Mouse (Mus musculus) Patski (cell line): ENCODE data around the gene Baat. TPM values are rescaled to one million over a fixed set of nuclear protein-coding genes. Genes with fewer than 3 reads are reported as not detected.

ENCODE experiments used
- ATAC-seq: fragments of 100-300 bp; one replicate; pipeline ENCODE4 v1.8.0; 2021
- CTCF ChIA-PET: fragments of 350-600 bp; sonication (Branson Sonifier 250); formaldehyde crosslinking; loops from one replicate; lab custom pipeline; 2022; ENCODE audit warnings: inconsistent platforms; lab: Charles Lee
- POLR2A ChIA-PET: fragments of 350-600 bp; sonication (Branson Sonifier 250); formaldehyde crosslinking; loops from one replicate; lab custom pipeline; 2022; ENCODE audit warnings: antibody characterized with exemption, inconsistent platforms; lab: Charles Lee
- DNase-seq: peaks from one replicate; pipeline ENCODE4 v3.0.0-alpha.2; 2011; ENCODE audit warnings: low read depth, low spot score
- H3K27me3 ChIP-seq: fragments of 371-371 bp; one replicate; pipeline ENCODE4 v1.5.1; 2021
- CTCF ChIP-seq: fragments of 100-300 bp; IDR thresholded peaks from one replicate; pipeline ENCODE4 v1.5.1; 2021
- in situ Hi-C: fragments of 300-500 bp; cut with MboI; formaldehyde crosslinking; loops from 3 replicates; pipeline ENCODE4 v1.11.1; 2018; ENCODE audit warnings: low pct_unique_long_range_greater_than_20kb, mixed read lengths
- polyA plus RNA-seq: library from polyadenylated mRNA; unstranded; gene quantifications from one replicate; pipeline ENCODE4 v1.2.3, GENCODE M21; 2021

Baat gene
- polyA plus RNA-seq: not detected

GRCm38 (mm10) chr4:49506386-49506785 is at the start of gene Baat:
Baat (minus strand) TSS chr4:49506557.
- POLR2A ChIA-PET: no interaction called here
- CTCF ChIA-PET: no interaction called here
- TF ChIP-seq CTCF: no peak
- H3K27me3 ChIP-seq: no peaks in the 10 kb centered on the region
- in situ Hi-C loops: no loop called here
- no peak for ATAC-seq
- no peak for DNase-seq

GRCm38 (mm10) chr4:49553380-49553779 is 47.0 kb upstream of the Baat start:
- no peak for DNase-seq
- POLR2A ChIA-PET: no interaction called here
- H3K27me3 ChIP-seq: peaks cover 3% of the 10 kb centered on the region
- ATAC-seq: no peak
- in situ Hi-C loops: no loop called here
- CTCF ChIA-PET: interaction anchor here (1.0 to 2.2 kb wide), 2 partner anchors 14 to 46 kb away, joined by 3 to 6 read pairs; no protein-coding TSS in a partner anchor
- no peak for TF ChIP-seq CTCF

GRCm38 (mm10) chr4:49549383-49549782 is 43.0 kb upstream of the Baat start, which contains the start of gene Aldob:
Aldob (minus strand) TSS chr4:49549546.
- in situ Hi-C loops: no loop called here
- CTCF ChIA-PET: no interaction called here
- TF ChIP-seq CTCF: no peak
- peaks cover 3% of the 10 kb centered on the region for H3K27me3 ChIP-seq
- ATAC-seq (no peak), DNase-seq (no peak)
- POLR2A ChIA-PET: no interaction called here

- ChIA-PET POLR2A (no interaction called here), CTCF (no interaction called here)
- TF ChIP-seq CTCF: no peak
- DNase-seq (no peak), ATAC-seq (no peak)
- in situ Hi-C loops: no loop called here
- peaks cover 3% of the 10 kb centered on the region for H3K27me3 ChIP-seq
Observed at GRCm38 (mm10) chr4:49547544-49548219, 41.3 kb upstream of the Baat start.

GRCm38 (mm10) chr4:49546873-49547543 is 40.7 kb upstream of the Baat start:
- ChIA-PET POLR2A (no interaction called here), CTCF (no interaction called here)
- DNase-seq (no peak), ATAC-seq (no peak)
- in situ Hi-C loops: no loop called here
- peaks cover 3% of the 10 kb centered on the region for H3K27me3 ChIP-seq
- no peak for TF ChIP-seq CTCF

- ChIA-PET CTCF (no interaction called here), POLR2A (no interaction called here)
- ATAC-seq (no peak), DNase-seq (no peak)
- in situ Hi-C loops: no loop called here
- no peak for TF ChIP-seq CTCF
- no peaks in the 10 kb centered on the region for H3K27me3 ChIP-seq
Observed at GRCm38 (mm10) chr4:49546026-49546425, 39.7 kb upstream of the Baat start.

GRCm38 (mm10) chr4:49540966-49541365 is 34.6 kb upstream of the Baat start:
- H3K27me3 ChIP-seq: no peaks in the 10 kb centered on the region
- POLR2A ChIA-PET: no interaction called here
- CTCF ChIA-PET: no interaction called here
- ATAC-seq (no peak), DNase-seq (no peak)
- in situ Hi-C loops: no loop called here
- TF ChIP-seq CTCF: no peak

- ATAC-seq: no peak
- ChIA-PET POLR2A (no interaction called here), CTCF (interaction anchor here (0.9 kb wide), 1 partner anchor 12 kb away, joined by 3 read pairs; no protein-coding TSS in a partner anchor)
- H3K27me3 ChIP-seq: no peaks in the 10 kb centered on the region
- in situ Hi-C loops: no loop called here
- no peak for TF ChIP-seq CTCF
- no peak for DNase-seq
Observed at GRCm38 (mm10) chr4:49539665-49540064, 33.3 kb upstream of the Baat start.

- no peak for ATAC-seq
- CTCF ChIA-PET: interaction anchor here (1.2 kb wide), 1 partner anchor 11 kb away, joined by 5 read pairs; no protein-coding TSS in a partner anchor
- no peaks in the 10 kb centered on the region for H3K27me3 ChIP-seq
- in situ Hi-C loops: no loop called here
- POLR2A ChIA-PET: no interaction called here
- DNase-seq: no peak
- TF ChIP-seq CTCF: no peak
Observed at GRCm38 (mm10) chr4:49536671-49537070, 30.3 kb upstream of the Baat start.

- DNase-seq: no peak
- POLR2A ChIA-PET: no interaction called here
- no peak for ATAC-seq
- no peaks in the 10 kb centered on the region for H3K27me3 ChIP-seq
- CTCF ChIA-PET: no interaction called here
- TF ChIP-seq CTCF: no peak
- in situ Hi-C loops: no loop called here
Observed at GRCm38 (mm10) chr4:49535675-49536294, 29.4 kb upstream of the Baat start.

GRCm38 (mm10) chr4:49535036-49535435 is 28.7 kb upstream of the Baat start:
- ChIA-PET CTCF (no interaction called here), POLR2A (no interaction called here)
- ATAC-seq (no peak), DNase-seq (no peak)
- no peak for TF ChIP-seq CTCF
- H3K27me3 ChIP-seq: no peaks in the 10 kb centered on the region
- in situ Hi-C loops: no loop called here
